Mouse (Mus musculus) ES-Bruce4 (cell line): ENCODE measurements at regions not wholly inside any gene's neighbourhood (a gene's known extent, or its start where the extent isn't known, plus 50 kb on each side); places are given as distances from the start of the nearest gene placed in this dataset.

Experiments used
- CTCF ChIP-seq: IDR thresholded peaks from one replicate; pipeline ENCODE4 v1.8.1; 2011; ENCODE audit warnings: low read depth, low read length
- EP300 ChIP-seq: IDR thresholded peaks from 2 replicates; pipeline ENCODE4 v1.6.1; 2011; ENCODE audit warnings: low read depth, low read length; ENCODE audit not compliant: insufficient read depth
- POLR2A ChIP-seq: IDR thresholded peaks from one replicate; pipeline ENCODE4 v1.8.1; 2011; ENCODE audit warnings: low read length; ENCODE audit not compliant: insufficient read depth

DNA sequence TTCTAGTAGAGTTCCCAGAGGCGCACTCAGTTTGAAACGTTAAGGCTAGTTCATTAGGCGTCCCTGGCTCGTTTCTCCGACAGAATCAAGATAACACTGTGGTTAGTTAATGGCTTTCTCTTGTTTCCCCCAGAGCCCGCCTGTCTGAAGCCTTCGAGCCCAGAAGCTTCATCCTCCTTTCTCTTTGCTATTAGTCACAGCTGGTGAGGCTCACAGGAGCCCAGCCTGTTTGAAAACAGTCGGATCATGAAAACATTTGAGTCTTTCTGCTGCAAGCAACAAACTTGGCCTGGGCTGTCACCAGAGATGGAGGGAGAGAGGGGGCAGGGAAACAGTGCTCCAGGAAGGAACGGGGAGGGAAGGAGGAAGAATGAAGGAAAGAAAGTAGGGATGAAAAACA lies 711.0 kb downstream of the Nr2f2 start:
- TF ChIP-seq POLR2A (no peak), CTCF (no peak), EP300 (no peak)
